Mouse (Mus musculus) forebrain, embryonic 10.5 days (tissue): ENCODE results near the gene Serpinb9b. TPM values are rescaled to one million over a fixed set of nuclear protein-coding genes. Genes with fewer than 3 reads are reported as not detected.

Experiments
- DNase-seq: peaks from one replicate; pipeline ENCODE4 v3.0.0-alpha.2; 2017; ENCODE audit warnings: low spot score; ENCODE audit errors: extremely low spot score
- H3K27ac ChIP-seq: fragments of 300-500 bp; sonication (generic); 2 replicates; pipeline ENCODE4 v1.5.1; 2016; ENCODE audit warnings: mild to moderate bottlenecking
- H3K27me3 ChIP-seq: fragments of 300-500 bp; sonication (generic); 2 replicates; pipeline ENCODE4 v1.6.1; 2016; ENCODE audit warnings: mild to moderate bottlenecking; ENCODE audit not compliant: poor library complexity, severe bottlenecking
- H3K36me3 ChIP-seq: fragments of 300-500 bp; sonication (generic); replicated peaks from 2 replicates; pipeline ENCODE4 v1.6.1; 2016; ENCODE audit warnings: mild to moderate bottlenecking, moderate library complexity
- H3K4me1 ChIP-seq: fragments of 300-500 bp; sonication (generic); 2 replicates; pipeline ENCODE4 v1.6.1; 2016
- H3K4me3 ChIP-seq: fragments of 300-500 bp; sonication (generic); 2 replicates; pipeline ENCODE4 v1.5.1; 2016; ENCODE audit warnings: mild to moderate bottlenecking, moderate library complexity
- H3K9me3 ChIP-seq: fragments of 300-500 bp; sonication (generic); 2 replicates; pipeline ENCODE4 v1.6.1; 2016; ENCODE audit warnings: mild to moderate bottlenecking, moderate library complexity
- WGBS: fragments of 180-500 bp; shearing (Covaris S2); methylation state at CpG from one replicate; pipeline ENCODE4 v1.1.7; 2016; 5-methylcytosine and 5-hydroxymethylcytosine counted together
- polyA plus RNA-seq: library from polyadenylated mRNA; unstranded; fragments of >200 nt; fragmentation: Nextera tagmentation; extraction: Ambion mirVana; gene quantifications from 2 replicates; pipeline ENCODE4 v1.2.1, GENCODE M21; 2016

The Serpinb9b gene
- polyA plus RNA-seq, 1 experiment from 2014 or later = not detected

- 85% methylated on average over 3 of the region's 3 CpGs for WGBS
- no peaks in the 10 kb centered on the region for H3K27me3 ChIP-seq
- peaks cover 6% of the 10 kb centered on the region; the same call in 1 of the 2 replicates for H3K4me1 ChIP-seq
- H3K9me3 ChIP-seq = peaks cover 14% of the 10 kb centered on the region
- no peak for DNase-seq
- no peaks in the 10 kb centered on the region for H3K36me3 ChIP-seq
- H3K4me3 ChIP-seq = no peak overlapping the region
- no peak overlapping the region for H3K27ac ChIP-seq
Observed at GRCm38 (mm10) chr13:33089566-33089965, 62.4 kb downstream of the Serpinb9b start.

GRCm38 (mm10) chr13:33090546-33090945 lies 63.3 kb downstream of the Serpinb9b start:
- H3K4me3 ChIP-seq = no peak overlapping the region
- H3K27me3 ChIP-seq = no peaks in the 10 kb centered on the region
- DNase-seq = no peak
- no peaks in the 10 kb centered on the region for H3K36me3 ChIP-seq
- no peak overlapping the region for H3K27ac ChIP-seq
- 61% methylated on average over 1 of the region's 1 CpGs for WGBS
- peaks cover 2% of the 10 kb centered on the region; the same call in 1 of the 2 replicates for H3K4me1 ChIP-seq
- peaks cover 14% of the 10 kb centered on the region for H3K9me3 ChIP-seq

GRCm38 (mm10) chr13:33091306-33091705 lies 64.1 kb downstream of the Serpinb9b start:
- Histone ChIP-seq H3K9me3 (peaks cover 14% of the 10 kb centered on the region), H3K4me3 (no peak overlapping the region), H3K36me3 (no peaks in the 10 kb centered on the region), H3K27ac (no peak overlapping the region), H3K4me1 (no peaks in the 10 kb centered on the region), H3K27me3 (no peaks in the 10 kb centered on the region)
- 86% methylated on average over 1 of the region's 1 CpGs for WGBS
- DNase-seq = no peak

Other genes with a start within 250 kb of the Serpinb9b start
- gene Mylk4, start 243.5 kb upstream of the Serpinb9b start, polyA plus RNA-seq = not detected in 2 replicates
- 13.0 and 15.7 TPM in 2 replicates for gene Wrnip1, start 225.4 kb upstream of the Serpinb9b start, polyA plus RNA-seq
- not detected in 2 replicates for gene D930007J09Rik, start 224.6 kb upstream of the Serpinb9b start, polyA plus RNA-seq
- gene Serpinb1a, start 176.2 kb upstream of the Serpinb9b start, polyA plus RNA-seq = 0.53 and 0.88 TPM in 2 replicates
- gene Serpinb1c, start 129.2 kb upstream of the Serpinb9b start, polyA plus RNA-seq = not detected in 2 replicates
- gene Serpinb6b, start 62.2 kb upstream of the Serpinb9b start, polyA plus RNA-seq = 0.44 and 0.71 TPM in 2 replicates
- gene Serpinb9, start 24.2 kb upstream of the Serpinb9b start, polyA plus RNA-seq = 0.42 and 0.64 TPM in 2 replicates
- gene Serpinb1b, start 51.2 kb downstream of the Serpinb9b start, polyA plus RNA-seq = not detected in 2 replicates
- not detected in 2 replicates for gene Serpinb9c, start 132.3 kb downstream of the Serpinb9b start, polyA plus RNA-seq
- gene Serpinb9d, start 165.5 kb downstream of the Serpinb9b start, polyA plus RNA-seq = not detected in 2 replicates
- not detected in 2 replicates for gene Serpinb9e, start 222.2 kb downstream of the Serpinb9b start, polyA plus RNA-seq